Mouse (Mus musculus): ENCODE results near the gene Maff. TPM values are rescaled to one million over a fixed set of nuclear protein-coding genes. Genes with fewer than 3 reads are reported as not detected.

Gene Maff
- polyA plus RNA-seq, 1 experiment from 2014 or later: 1.0 TPM

DNA sequence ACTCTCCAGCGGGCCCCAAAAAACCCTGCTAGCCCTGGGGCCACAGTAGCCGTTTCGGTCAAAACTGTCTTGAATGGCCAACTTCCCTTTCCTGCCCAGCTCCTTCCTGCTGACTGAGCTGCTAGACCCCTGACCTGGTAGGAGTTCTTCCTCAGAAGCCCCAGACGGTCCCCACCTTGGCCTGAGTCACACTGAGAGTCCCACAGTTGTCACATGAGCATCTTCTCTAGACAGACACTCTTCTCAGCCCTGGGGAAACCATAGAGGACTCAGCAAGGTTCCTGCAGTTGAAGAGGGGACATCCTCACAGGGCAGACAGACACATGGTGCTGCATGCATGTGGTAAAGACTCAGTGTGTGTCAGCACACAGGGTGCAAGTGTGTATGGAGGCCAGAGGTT, 8.2 kb downstream of the Maff start:
- no peak overlapping the region for H3K9ac ChIP-seq
- no peaks in the 10 kb centered on the region for H3K36me3 ChIP-seq
- no peak overlapping the region for H3K4me2 ChIP-seq
- ATAC-seq (ENCODE audit: low FRiP score, low read depth): no peak
- H3K9me3 ChIP-seq: no peaks in the 10 kb centered on the region
- no peak overlapping the region for H3K27ac ChIP-seq (replicated peaks)
- H3K27me3 ChIP-seq: peaks cover 14% of the 10 kb centered on the region
- WGBS: 83% methylated on average over 4 of the region's 4 CpGs
- H3K4me3 ChIP-seq: no peak overlapping the region
- H3K4me1 ChIP-seq (replicated peaks): peaks cover 22% of the 10 kb centered on the region

DNA sequence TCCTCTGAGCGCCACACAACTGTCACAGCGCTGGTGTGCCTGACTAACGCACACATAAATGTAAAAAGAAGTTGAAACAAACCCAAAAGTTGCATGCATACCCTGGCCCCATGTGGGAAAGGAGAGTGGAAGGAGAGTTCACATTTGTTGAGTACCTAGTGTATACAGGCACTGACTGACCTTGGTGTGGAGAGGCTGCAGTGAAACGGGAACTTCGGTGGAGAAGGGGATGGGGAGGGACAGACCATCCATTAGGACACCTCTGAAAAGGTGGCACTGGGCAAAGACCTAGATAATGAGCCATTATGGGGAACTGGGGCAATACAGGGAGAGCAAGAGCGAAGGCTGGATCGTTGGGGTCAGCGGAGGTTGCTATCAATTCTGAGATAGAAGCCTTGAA, 10.1 kb downstream of the Maff start:
- Histone ChIP-seq H3K9ac (no peak overlapping the region), H3K27ac (replicated peaks) (no peak overlapping the region), H3K4me1 (replicated peaks) (peaks cover 25% of the 10 kb centered on the region), H3K36me3 (no peaks in the 10 kb centered on the region), H3K4me2 (peak overlapping the region; percentile 97), H3K9me3 (no peaks in the 10 kb centered on the region), H3K27me3 (peaks cover 10% of the 10 kb centered on the region; the same call in 1 of the 2 replicates), H3K4me3 (no peak overlapping the region)
- WGBS: 79% methylated on average over 8 of the region's 8 CpGs
- ATAC-seq (ENCODE audit: low FRiP score, low read depth): no peak

DNA sequence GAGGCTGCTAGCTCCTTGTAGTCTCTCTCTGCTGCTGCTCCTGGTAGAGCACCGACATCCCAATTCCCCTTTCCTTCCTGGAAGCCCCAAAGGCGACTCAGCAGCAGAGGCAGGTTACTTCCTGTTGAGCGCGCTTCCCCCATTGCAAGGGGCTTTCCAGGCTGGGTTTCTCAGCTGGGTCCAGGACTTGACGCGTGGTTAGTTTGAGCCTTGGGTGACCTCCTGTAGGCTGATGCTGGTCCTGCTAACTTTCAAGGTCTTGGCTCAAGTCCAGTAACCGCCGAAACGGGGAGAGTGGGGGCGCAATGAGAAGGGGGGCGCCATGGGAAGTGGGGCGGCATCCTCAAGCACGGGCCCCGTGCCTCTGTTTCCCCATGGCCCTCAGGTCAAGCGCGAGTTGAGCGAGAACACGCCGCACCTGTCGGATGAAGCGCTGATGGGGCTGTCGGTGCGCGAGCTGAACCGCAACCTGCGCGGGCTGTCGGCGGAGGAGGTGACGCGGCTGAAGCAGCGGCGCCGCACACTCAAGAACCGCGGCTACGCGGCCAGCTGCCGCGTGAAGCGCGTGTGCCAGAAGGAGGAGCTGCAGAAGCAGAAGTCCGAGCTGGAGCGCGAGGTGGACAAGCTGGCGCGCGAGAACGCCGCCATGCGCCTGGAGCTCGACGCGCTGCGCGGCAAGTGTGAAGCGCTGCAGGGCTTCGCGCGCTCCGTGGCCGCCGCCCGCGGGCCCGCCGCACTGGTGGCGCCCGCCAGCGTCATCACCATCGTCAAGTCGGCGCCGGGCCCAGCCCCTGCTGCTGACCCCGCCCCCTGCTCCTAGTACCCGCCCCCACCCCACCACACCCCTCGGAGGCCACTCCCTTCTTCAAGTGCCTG, 10.9 kb downstream of the Maff start:
- 0% methylated on average over 77 of the region's 77 CpGs for WGBS

DNA sequence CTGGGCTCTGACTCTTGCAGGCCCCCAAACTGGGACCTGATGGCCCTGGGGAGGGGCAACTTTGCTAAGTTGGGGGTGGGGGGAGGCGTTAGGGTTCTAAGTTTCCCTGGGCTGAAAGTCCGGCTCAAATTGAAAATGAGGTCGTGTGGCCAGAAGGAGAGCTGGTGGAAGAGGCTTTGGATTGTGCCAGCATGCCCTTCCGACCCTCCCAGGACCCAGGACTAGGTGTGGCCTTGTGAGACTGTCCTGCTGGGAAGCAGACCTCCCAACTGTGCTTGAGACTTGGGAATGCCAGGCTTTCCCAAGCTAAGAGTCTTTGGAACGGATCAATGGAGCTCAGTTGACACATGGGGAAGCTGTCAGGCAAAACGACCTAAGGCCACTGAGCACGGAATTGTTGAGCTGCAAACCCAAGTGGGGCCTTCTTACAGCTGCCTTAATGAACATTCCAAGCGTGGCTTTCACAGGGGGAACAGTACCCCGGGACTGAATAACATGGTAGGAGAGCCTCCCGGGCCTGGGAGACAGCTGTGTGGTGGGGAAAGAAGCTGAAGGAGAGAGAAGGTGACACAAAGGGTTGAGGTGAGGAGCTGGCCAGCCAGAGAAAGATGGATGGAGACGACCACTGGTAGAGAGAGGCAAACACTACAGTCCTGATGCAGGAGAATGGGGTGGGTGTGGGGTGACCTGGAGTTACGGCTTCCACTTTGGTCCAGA, 11.7 kb downstream of the Maff start:
- no peak overlapping the region for H3K9ac ChIP-seq
- H3K9me3 ChIP-seq: no peaks in the 10 kb centered on the region
- no peak overlapping the region for H3K27ac ChIP-seq (replicated peaks)
- H3K4me2 ChIP-seq: peak overlapping the region; percentile 97
- H3K27me3 ChIP-seq: peaks cover 10% of the 10 kb centered on the region; the same call in 1 of the 2 replicates
- no peak for ATAC-seq (ENCODE audit: low FRiP score, low read depth)
- H3K4me3 ChIP-seq: peak overlapping the region; percentile 43; the same call in 1 of the 2 replicates
- H3K36me3 ChIP-seq: peaks cover 10% of the 10 kb centered on the region; the same call in 1 of the 2 replicates
- peaks cover 23% of the 10 kb centered on the region for H3K4me1 ChIP-seq (replicated peaks)
- WGBS: 35% methylated on average over 12 of the region's 12 CpGs

More for the DNA sequence above, 10.9 kb downstream of the Maff start:
- Histone ChIP-seq H3K9me3 (no peaks in the 10 kb centered on the region), H3K27ac (replicated peaks) (peak overlapping the region; percentile 61), H3K27me3 (peaks cover 10% of the 10 kb centered on the region; the same call in 1 of the 2 replicates), H3K4me2 (peak overlapping the region; percentile 97), H3K4me1 (replicated peaks) (peaks cover 23% of the 10 kb centered on the region), H3K4me3 (peak overlapping the region; percentile 43), H3K36me3 (peaks cover 6% of the 10 kb centered on the region; the same call in 1 of the 2 replicates), H3K9ac (peak overlapping the region; percentile 51)
- ATAC-seq (ENCODE audit: low FRiP score, low read depth): peak; percentile 78

DNA sequence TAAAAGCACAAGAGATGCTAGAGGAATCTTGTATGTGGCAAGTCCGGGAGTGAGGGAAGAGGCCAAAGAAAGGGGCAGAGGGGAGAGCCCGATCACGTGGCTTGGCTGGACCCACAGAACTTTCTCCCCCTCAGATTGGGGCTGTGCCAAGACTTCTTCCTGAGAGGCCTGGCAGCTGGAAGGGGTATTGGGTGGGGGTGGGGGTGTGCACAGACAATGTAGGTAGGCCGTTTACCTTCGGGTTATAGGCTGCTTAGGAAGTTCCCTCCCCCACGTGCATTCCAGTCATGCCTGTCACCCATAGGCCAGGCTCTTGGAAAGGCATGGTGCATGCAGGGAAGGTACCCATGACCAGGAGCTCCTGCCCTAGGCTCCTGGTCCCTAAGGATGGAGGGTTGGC, 13.5 kb downstream of the Maff start:
- H3K27me3 ChIP-seq: peaks cover 10% of the 10 kb centered on the region; the same call in 1 of the 2 replicates
- H3K27ac ChIP-seq (replicated peaks): no peak overlapping the region
- H3K4me3 ChIP-seq: no peak overlapping the region
- no peak overlapping the region for H3K9ac ChIP-seq
- no peak overlapping the region for H3K4me2 ChIP-seq
- H3K9me3 ChIP-seq: no peaks in the 10 kb centered on the region
- ATAC-seq (ENCODE audit: low FRiP score, low read depth): no peak
- 39% methylated on average over 6 of the region's 6 CpGs for WGBS
- peaks cover 23% of the 10 kb centered on the region; the same call in 1 of the 2 replicates for H3K36me3 ChIP-seq
- peaks cover 23% of the 10 kb centered on the region for H3K4me1 ChIP-seq (replicated peaks)

DNA sequence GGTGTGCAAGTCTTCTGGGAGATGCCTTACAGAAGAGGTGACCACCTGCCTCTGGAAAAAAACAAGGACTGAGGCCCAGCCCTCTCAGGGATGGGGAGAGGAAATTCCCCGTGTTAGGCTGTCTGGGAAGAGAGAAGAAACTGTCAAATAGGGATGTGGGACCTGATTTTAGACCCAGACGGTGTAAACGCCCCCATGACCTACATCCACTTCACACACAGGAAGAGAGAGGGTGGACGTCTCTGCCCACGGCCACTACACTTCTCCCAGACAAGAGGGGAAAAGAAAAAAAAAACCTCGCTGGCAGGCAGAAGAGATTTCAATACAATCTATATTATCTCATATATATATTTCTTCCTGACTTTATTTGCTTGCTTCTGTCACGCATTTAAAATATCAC, 13.9 kb downstream of the Maff start:
- Histone ChIP-seq H3K4me1 (replicated peaks) (peaks cover 23% of the 10 kb centered on the region), H3K27me3 (peaks cover 7% of the 10 kb centered on the region; the same call in 1 of the 2 replicates), H3K9me3 (no peaks in the 10 kb centered on the region), H3K4me2 (no peak overlapping the region), H3K36me3 (peaks cover 27% of the 10 kb centered on the region; the same call in 1 of the 2 replicates), H3K4me3 (no peak overlapping the region), H3K9ac (no peak overlapping the region), H3K27ac (replicated peaks) (no peak overlapping the region)
- WGBS: 76% methylated on average over 7 of the region's 7 CpGs
- ATAC-seq (ENCODE audit: low FRiP score, low read depth): no peak

DNA sequence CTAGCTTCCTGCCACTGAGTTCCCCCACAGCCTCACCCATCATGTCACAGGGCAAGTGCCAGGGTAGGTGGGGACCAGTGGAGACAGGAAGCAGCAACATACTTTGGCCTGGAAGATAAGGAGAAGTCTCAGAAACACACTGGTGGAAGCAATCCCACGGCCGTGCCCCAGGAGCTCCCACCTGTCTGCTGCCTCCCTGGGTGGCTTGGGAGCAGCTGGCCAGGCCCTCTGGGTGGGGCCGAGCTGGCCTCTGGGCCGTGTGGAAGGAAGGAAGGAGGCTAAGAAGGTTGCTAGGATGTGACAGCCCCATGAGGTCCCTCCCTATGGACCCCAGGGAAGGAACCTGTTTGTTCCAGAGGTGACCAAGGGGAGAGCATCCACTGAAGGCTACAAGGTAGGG, 14.6 kb downstream of the Maff start:
- ATAC-seq (ENCODE audit: low FRiP score, low read depth): no peak
- no peaks in the 10 kb centered on the region for H3K9me3 ChIP-seq
- peaks cover 32% of the 10 kb centered on the region; the same call in 1 of the 2 replicates for H3K36me3 ChIP-seq
- peaks cover 2% of the 10 kb centered on the region; the same call in 1 of the 2 replicates for H3K27me3 ChIP-seq
- no peak overlapping the region for H3K27ac ChIP-seq (replicated peaks)
- peaks cover 23% of the 10 kb centered on the region for H3K4me1 ChIP-seq (replicated peaks)
- no peak overlapping the region for H3K4me3 ChIP-seq
- no peak overlapping the region for H3K4me2 ChIP-seq
- 63% methylated on average over 4 of the region's 4 CpGs for WGBS
- H3K9ac ChIP-seq: no peak overlapping the region

DNA sequence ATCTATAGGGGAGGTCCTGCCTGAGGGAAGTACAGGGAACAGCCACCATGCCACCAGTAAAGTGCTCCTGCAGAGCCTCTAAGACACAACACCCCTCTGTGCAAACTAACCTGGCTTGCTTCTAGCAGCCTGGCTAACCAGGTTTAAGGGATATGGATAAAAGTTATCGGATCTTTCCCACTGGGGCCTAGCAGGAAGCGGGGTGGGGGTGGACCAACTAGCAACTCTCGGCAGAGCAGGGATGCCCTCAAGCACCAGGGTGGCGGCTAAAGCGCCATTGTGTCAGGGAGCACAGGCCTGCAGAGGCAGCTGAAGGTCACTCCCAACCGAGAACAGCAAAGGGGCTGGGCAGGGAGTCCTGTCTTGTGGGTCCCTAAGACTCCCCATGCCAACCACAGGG, 17.7 kb downstream of the Maff start:
- Histone ChIP-seq H3K27me3 (no peaks in the 10 kb centered on the region), H3K36me3 (peaks cover 38% of the 10 kb centered on the region; the same call in 1 of the 2 replicates), H3K9me3 (no peaks in the 10 kb centered on the region), H3K4me2 (no peak overlapping the region), H3K9ac (no peak overlapping the region), H3K4me1 (replicated peaks) (peaks cover 5% of the 10 kb centered on the region), H3K4me3 (no peak overlapping the region), H3K27ac (replicated peaks) (no peak overlapping the region)
- WGBS: 83% methylated on average over 6 of the region's 6 CpGs
- ATAC-seq (ENCODE audit: low FRiP score, low read depth): no peak

DNA sequence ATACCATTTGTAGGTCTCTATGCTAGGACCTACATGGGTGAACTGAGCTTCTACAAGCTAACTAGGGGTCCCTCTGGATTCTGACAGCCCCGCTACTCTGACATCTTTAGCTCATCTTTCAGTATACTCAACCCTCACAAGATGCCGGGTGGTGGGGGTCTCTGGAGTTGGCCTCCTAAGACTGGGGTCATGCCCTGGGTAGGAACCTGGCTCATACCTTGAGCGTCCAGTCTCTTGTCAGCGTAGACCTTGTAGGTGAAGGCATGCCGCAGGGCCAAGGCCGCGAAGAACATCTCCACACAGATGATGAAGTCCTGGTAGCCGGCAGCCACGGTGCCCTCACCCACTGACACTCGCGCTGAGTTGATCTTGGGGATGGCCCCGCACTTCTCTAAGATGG, 18.6 kb downstream of the Maff start:
- 97% methylated on average over 12 of the region's 12 CpGs for WGBS
- peaks cover 47% of the 10 kb centered on the region; the same call in 1 of the 2 replicates for H3K36me3 ChIP-seq

DNA sequence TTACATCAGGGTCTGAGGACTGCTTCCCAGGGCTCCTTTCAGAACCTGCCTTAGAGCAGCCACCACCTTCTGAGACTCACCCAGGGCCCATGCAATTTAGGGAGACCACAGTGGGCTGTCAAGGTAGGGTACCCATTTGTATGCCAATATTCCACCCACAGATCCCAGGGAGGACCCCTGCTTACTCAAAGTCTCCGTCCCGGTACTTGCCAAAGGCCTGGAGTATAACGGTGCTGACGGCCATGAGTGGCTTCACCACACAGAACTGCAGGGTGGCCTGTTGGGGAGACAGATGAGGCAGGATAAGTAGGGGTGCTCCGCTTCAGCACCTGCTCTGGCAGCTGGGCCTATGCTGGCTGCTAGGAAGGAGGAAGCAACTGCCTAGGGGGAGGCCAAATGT, 20.0 kb downstream of the Maff start:
- Histone ChIP-seq H3K9ac (no peak overlapping the region), H3K27ac (replicated peaks) (no peak overlapping the region), H3K36me3 (peaks cover 48% of the 10 kb centered on the region; the same call in 1 of the 2 replicates), H3K4me1 (replicated peaks) (no peaks in the 10 kb centered on the region), H3K9me3 (no peaks in the 10 kb centered on the region), H3K27me3 (no peaks in the 10 kb centered on the region), H3K4me2 (no peak overlapping the region), H3K4me3 (no peak overlapping the region)
- 95% methylated on average over 5 of the region's 5 CpGs for WGBS
- ATAC-seq (ENCODE audit: low FRiP score, low read depth): no peak

More for the DNA sequence above, 18.6 kb downstream of the Maff start:
- Histone ChIP-seq H3K27me3 (no peaks in the 10 kb centered on the region), H3K27ac (replicated peaks) (no peak overlapping the region), H3K4me2 (no peak overlapping the region), H3K9me3 (no peaks in the 10 kb centered on the region), H3K4me3 (no peak overlapping the region), H3K9ac (no peak overlapping the region), H3K4me1 (replicated peaks) (peaks cover 1% of the 10 kb centered on the region)
- no peak for ATAC-seq (ENCODE audit: low FRiP score, low read depth)

DNA sequence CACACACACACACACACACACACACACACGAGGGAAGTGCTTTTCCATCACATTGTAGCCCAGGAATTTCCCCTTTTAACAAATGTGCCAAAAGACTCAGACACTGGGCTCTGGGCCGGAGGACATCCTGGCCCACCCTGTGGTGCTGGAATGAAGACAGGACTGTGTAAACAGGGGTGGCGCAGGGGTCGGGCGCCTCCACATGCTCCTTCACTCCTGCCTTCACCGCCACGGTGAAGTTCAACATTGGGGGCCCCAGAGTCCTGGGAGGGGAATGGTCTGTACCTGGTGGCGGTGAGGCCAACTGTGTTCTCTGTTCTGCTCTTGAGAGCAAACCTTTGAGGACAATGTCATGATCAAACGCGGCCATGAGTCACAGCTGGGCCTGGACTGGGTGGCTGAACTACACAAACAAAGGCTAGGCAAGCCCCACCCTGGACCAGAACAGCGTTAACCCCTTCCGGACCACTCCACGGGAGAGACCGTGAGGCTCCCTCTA, 21.9 kb downstream of the Maff start:
- Histone ChIP-seq H3K4me2 (no peak overlapping the region), H3K36me3 (peaks cover 48% of the 10 kb centered on the region; the same call in 1 of the 2 replicates), H3K4me3 (no peak overlapping the region), H3K9me3 (no peaks in the 10 kb centered on the region), H3K4me1 (replicated peaks) (no peaks in the 10 kb centered on the region), H3K9ac (no peak overlapping the region), H3K27ac (replicated peaks) (peak overlapping the region; percentile 44), H3K27me3 (no peaks in the 10 kb centered on the region)
- ATAC-seq (ENCODE audit: low FRiP score, low read depth): peak; percentile 40; the same call in 1 of the 2 replicates
- WGBS: 73% methylated on average over 14 of the region's 14 CpGs

Data from hindbrain, embryonic 15.5 days (tissue).